Mouse (Mus musculus): ENCODE results near the gene Agfg2. TPM values are rescaled to one million over a fixed set of nuclear protein-coding genes. Genes with fewer than 3 reads are reported as not detected.

Agfg2 gene
- polyA plus RNA-seq, 1 experiment from 2014 or later = 28.0 TPM

DNA sequence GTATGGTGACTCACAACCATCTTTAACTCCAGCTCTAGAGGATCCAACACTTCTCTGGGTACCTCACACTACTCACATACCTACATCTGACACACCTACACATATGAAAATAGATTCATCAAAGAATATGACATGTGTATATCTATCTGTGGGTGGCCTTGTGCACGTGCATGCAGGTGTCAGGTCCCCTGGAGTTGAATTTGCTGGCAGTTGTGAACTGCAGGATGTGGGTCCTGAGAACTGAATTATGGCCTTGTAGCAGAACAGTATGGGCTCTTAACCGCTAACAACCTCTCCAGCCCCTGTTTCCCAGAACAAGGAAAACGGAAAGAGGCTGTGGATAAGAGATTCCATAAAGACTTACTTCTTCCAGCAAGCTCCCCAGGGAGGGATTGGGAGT, 14.6 kb upstream of the Agfg2 start:
- Histone ChIP-seq H3K4me1 (peaks cover 13% of the 10 kb centered on the region), H3K9me3 (no peaks in the 10 kb centered on the region), H3K27ac (no peak overlapping the region), H3K27me3 (ENCODE audit: poor library complexity, severe bottlenecking) (no peaks in the 10 kb centered on the region), H3K36me3 (replicated peaks) (no peaks in the 10 kb centered on the region), H3K4me3 (no peak overlapping the region)
- WGBS = 84% methylated on average over 3 of the region's 3 CpGs
- no peak for DNase-seq (ENCODE audit: extremely low spot score, low spot score)

DNA sequence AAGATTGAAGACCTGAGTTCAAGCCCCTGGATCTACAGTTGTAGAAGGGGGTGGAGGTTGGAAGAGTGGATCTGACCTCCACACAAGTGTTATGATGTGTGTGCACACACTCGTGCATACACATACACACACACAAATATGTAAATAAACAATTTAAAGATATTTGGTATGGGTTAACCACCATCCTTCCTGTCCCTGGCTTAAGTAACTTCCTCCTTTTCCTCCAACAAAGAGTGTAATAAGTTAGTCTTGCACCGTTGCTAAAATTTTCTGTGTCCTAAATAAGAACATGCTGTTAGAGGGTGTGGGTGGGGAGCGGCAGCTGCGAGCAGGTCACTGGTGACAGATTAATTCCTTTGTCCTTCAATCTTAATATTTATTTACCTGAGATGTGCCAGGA, 11.4 kb upstream of the Agfg2 start:
- Histone ChIP-seq H3K27me3 (ENCODE audit: poor library complexity, severe bottlenecking) (no peaks in the 10 kb centered on the region; the same call in 1 of the 2 replicates), H3K4me1 (peaks cover 13% of the 10 kb centered on the region), H3K27ac (no peak overlapping the region), H3K9me3 (no peaks in the 10 kb centered on the region), H3K4me3 (no peak overlapping the region), H3K36me3 (replicated peaks) (no peaks in the 10 kb centered on the region)
- no peak for DNase-seq (ENCODE audit: extremely low spot score, low spot score)
- 89% methylated on average over 4 of the region's 4 CpGs for WGBS

DNA sequence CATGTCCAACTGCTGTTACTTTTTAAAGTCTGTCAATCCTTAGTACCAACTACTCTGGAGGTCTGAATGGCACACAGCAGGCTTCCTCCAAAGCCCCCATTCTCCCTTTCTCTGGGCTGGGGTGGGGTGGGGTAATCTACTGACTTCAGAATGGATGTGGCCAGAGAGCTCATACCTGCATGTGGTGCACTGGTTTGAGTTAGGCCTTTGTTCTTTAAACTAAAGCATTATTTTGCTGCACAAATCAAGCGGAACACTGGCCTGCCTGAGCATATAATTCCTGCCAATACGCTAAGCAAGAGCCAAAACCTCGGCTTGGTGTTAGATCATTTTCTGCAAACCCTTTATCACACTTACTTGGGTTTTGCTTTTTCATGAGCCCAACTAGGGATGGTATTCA, 10.3 kb upstream of the Agfg2 start:
- Histone ChIP-seq H3K9me3 (no peaks in the 10 kb centered on the region), H3K4me1 (peaks cover 13% of the 10 kb centered on the region), H3K27me3 (ENCODE audit: poor library complexity, severe bottlenecking) (no peaks in the 10 kb centered on the region; the same call in 1 of the 2 replicates), H3K4me3 (no peak overlapping the region), H3K36me3 (replicated peaks) (no peaks in the 10 kb centered on the region), H3K27ac (no peak overlapping the region)
- no peak for DNase-seq (ENCODE audit: extremely low spot score, low spot score)
- 37% methylated on average over 3 of the region's 3 CpGs for WGBS

DNA sequence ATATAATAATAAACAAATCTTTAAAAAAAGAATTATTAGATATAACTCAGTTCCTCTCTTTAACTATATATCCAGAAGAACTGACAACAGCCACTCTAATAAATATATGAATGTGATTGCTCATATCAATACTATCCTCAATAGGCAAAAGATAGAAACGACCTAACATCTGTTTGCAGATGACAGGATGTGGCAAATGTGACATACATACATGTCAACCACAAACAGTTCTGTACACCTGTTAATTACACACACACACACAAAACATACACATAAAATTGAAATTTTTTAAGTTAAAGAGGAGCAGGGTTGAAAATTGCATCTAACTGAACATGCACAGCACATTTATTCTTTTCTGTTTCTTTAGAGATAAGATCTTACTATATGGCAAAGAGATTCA, 7.4 kb upstream of the Agfg2 start:
- H3K36me3 ChIP-seq (replicated peaks) = no peaks in the 10 kb centered on the region
- H3K27ac ChIP-seq = no peak overlapping the region
- 70% methylated on average over 1 of the region's 1 CpGs for WGBS
- H3K27me3 ChIP-seq (ENCODE audit: poor library complexity, severe bottlenecking) = no peaks in the 10 kb centered on the region; the same call in 1 of the 2 replicates
- no peak overlapping the region for H3K4me3 ChIP-seq
- DNase-seq (ENCODE audit: extremely low spot score, low spot score) = no peak
- H3K4me1 ChIP-seq = peaks cover 13% of the 10 kb centered on the region
- no peaks in the 10 kb centered on the region for H3K9me3 ChIP-seq

DNA sequence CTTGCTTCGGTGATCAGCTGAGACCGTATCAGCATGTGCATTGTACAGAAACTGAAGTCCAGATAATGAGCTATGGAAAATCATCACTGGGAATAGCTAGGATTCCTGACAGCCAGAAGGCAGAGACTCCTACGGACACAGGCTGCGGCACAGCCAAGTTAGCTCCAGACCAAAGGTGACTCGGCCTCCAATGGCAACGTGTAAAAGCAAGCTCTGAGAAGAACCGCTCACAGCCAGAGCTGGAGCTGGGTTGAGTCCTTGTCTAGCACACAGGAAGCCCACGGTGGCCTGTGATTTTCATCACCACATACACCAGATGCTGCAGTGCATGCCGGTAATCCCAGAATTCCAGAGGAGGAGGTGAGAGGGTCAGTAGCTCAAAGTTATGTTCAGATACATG, 6.0 kb upstream of the Agfg2 start:
- Histone ChIP-seq H3K4me3 (no peak overlapping the region), H3K9me3 (no peaks in the 10 kb centered on the region), H3K27ac (no peak overlapping the region), H3K27me3 (ENCODE audit: poor library complexity, severe bottlenecking) (peaks cover 12% of the 10 kb centered on the region), H3K4me1 (peaks cover 13% of the 10 kb centered on the region), H3K36me3 (replicated peaks) (no peaks in the 10 kb centered on the region)
- 72% methylated on average over 9 of the region's 9 CpGs for WGBS
- no peak for DNase-seq (ENCODE audit: extremely low spot score, low spot score)

DNA sequence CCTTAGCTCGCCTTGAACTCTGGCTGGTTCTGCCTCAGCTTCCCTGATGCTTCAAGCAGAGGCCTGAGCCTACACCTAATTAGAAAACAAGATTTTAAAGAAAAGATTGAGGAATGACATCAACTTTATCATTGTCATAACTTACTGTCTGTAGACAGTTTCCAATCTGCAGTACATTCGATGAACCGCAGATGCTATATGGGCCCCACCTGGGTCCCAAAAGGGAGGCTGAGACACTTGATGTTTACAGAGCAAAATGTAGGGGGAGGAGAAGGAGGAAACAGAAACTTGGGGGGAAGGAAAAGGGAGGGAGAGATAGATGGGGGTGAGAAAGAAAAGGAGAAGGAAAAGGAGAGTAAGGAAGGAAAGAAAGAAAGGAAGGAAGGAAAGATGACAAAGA, 5.4 kb upstream of the Agfg2 start:
- WGBS = 90% methylated on average over 3 of the region's 3 CpGs
- Histone ChIP-seq H3K4me3 (no peak overlapping the region), H3K9me3 (no peaks in the 10 kb centered on the region), H3K27me3 (ENCODE audit: poor library complexity, severe bottlenecking) (peaks cover 15% of the 10 kb centered on the region), H3K27ac (no peak overlapping the region), H3K36me3 (replicated peaks) (no peaks in the 10 kb centered on the region), H3K4me1 (peaks cover 12% of the 10 kb centered on the region)
- no peak for DNase-seq (ENCODE audit: extremely low spot score, low spot score)

DNA sequence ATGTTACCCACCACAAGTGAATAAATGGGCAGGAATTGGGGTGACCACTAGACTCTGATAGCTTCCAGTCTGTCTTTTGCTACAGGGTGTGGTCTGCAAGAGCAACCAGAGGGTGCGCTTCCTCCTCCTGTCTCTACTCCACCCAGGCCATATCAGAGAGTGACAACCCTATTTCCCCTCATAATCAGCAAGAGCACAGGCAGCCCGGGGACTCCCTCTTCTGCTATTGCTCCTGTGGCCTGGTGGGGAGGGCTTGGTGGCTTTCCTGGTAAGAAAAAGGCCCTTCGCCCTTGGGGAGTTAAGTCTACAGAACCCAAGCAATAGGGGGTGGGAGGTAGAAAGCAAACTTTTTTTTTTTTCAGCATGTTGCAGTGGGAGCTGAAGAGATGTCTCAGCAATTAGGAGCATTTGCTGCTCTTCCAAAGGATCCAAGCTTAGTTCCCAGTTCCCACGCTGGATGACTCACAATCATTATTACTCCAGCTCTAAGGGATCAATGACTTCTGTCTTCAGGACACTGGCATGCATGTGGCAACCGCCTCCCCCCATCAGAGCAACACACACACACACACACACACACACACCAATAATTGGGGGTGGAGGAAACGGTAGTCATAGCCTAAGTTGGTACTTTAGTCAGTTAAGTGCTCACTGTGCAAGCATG, 1.7 kb upstream of the Agfg2 start:
- Histone ChIP-seq H3K9me3 (no peaks in the 10 kb centered on the region), H3K4me1 (peaks cover 34% of the 10 kb centered on the region), H3K27ac (peak overlapping the region; percentile 48; the same call in 1 of the 2 replicates), H3K27me3 (ENCODE audit: poor library complexity, severe bottlenecking) (peaks cover 15% of the 10 kb centered on the region), H3K36me3 (replicated peaks) (peaks cover 12% of the 10 kb centered on the region), H3K4me3 (no peak overlapping the region)
- DNase-seq (ENCODE audit: extremely low spot score, low spot score) = no peak
- WGBS = 82% methylated on average over 6 of the region's 6 CpGs

DNA sequence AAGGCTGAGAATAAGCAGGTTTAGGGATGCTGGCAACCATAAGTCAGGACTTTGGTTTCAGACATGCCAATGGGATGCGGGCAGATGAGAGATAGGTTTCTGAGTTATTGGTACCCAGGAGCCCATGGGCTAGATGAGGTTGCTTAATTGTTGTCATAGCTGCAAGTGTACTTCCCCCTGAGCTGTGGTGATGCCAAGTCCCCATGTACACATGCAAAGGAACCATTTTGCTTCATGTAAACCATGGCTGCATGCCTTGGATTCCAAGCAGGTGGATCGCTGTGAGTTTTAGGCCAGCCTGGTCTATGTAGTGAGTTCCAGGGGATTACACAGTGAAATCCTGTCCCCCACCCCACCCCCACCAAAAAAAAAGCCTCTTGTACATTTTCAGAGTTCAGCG, 1.1 kb upstream of the Agfg2 start:
- 93% methylated on average over 3 of the region's 3 CpGs for whole genome bisulfite sequencing
- Histone ChIP-seq H3K27me3 (ENCODE audit: poor library complexity, severe bottlenecking) (peaks cover 15% of the 10 kb centered on the region), H3K27ac (peak overlapping the region; percentile 75; the same call in 1 of the 2 replicates), H3K9me3 (no peaks in the 10 kb centered on the region), H3K36me3 (replicated peaks) (peaks cover 18% of the 10 kb centered on the region), H3K4me3 (no peak overlapping the region), H3K4me1 (peaks cover 34% of the 10 kb centered on the region)
- DNase-seq (ENCODE audit: extremely low spot score, low spot score) = no peak

DNA sequence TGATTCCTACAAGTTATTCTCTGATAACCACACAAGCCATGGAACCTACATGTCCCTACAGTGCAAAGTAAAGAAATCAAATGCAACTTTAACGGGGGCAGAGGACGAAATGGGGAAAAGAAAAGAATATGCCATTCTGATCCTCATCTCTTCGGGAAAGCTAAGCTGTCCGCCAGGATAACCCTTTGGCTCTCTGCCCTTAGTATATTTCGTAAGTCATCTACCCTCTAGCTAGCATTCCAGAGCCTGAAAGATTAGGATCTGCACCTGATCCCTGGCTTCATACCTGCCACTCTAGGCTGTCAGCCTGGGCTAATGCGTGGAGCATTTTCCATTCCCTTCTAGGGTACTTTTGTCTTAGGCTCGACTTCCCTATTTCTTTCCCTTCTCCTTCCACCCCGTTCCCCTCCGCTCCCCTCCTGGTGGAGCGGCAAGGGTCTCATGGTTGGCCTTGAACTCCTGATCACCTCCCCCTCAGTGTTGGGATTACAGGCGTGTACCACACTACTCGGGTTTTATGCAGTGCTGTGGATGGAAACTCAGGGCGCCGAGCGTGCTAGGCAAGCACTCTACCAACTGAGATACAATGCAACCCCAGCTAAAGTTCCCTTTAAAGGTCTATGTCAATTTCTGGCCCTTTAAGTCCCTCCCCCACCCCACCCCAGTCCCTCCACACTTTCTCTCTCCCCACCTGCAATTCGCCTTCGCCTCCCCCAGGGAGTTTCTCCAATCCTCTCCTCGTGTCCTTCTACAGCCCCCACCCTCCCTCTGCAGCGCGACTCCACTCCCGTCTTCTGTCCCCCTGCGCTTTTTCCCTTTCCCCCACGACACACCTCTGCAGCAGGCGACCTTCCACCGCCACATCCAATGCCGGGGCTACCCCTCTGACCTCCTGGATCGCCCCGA, 885 bp downstream of the Agfg2 start:
- Histone ChIP-seq H3K9me3 (no peaks in the 10 kb centered on the region), H3K36me3 (replicated peaks) (peaks cover 35% of the 10 kb centered on the region), H3K4me3 (peak overlapping the region; percentile 82), H3K27me3 (ENCODE audit: poor library complexity, severe bottlenecking) (peaks cover 15% of the 10 kb centered on the region), H3K27ac (peak overlapping the region; percentile 91), H3K4me1 (peaks cover 34% of the 10 kb centered on the region)
- WGBS = 19% methylated on average over 28 of the region's 28 CpGs
- DNase-seq (ENCODE audit: extremely low spot score, low spot score) = no peak

DNA sequence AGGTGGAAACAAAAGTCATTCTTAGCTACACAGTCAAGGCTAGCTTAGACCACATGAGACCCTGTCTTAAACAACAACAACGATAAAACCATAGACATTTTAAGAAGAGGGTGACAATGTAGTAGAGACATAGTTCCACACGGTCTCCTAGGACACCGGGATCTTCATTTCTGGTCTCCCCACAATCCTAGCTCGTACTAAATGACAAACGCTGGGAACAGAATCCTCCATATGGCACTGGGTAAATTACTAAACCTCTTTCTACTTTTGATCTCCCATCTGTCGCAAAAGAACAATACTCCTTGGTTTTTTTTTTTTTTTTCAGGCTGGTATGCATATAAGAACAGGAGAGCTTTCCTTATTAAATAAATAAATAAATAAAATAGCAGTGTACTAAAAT, 2.0 kb downstream of the Agfg2 start:
- Histone ChIP-seq H3K27me3 (ENCODE audit: poor library complexity, severe bottlenecking) (peaks cover 15% of the 10 kb centered on the region), H3K27ac (no peak overlapping the region), H3K4me1 (peaks cover 34% of the 10 kb centered on the region), H3K9me3 (no peaks in the 10 kb centered on the region), H3K4me3 (peak overlapping the region; percentile 82; the same call in 1 of the 2 replicates), H3K36me3 (replicated peaks) (peaks cover 46% of the 10 kb centered on the region)
- no peak for DNase-seq (ENCODE audit: extremely low spot score, low spot score)
- 96% methylated on average over 6 of the region's 6 CpGs for WGBS

DNA sequence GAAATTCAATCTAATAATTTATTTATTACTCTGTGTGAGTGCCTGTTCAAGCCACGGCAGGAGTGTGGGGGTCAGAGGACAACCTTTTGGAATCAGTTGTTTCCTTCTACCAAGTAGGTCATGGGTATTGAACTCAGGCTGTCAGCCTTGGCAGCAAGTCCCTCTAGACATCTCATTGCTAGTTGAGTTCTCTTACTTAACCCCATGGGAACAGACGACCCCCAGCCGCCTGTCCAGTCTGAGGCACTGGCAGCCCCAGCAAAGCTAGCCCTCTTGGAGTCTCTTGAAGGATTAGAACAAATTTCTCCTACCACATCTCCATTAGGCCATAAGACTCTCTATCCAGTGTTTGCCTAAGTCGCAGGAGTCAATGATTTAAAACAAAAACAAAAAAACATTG, 4.8 kb downstream of the Agfg2 start:
- Histone ChIP-seq H3K27ac (no peak overlapping the region), H3K4me1 (peaks cover 28% of the 10 kb centered on the region), H3K4me3 (no peak overlapping the region), H3K27me3 (ENCODE audit: poor library complexity, severe bottlenecking) (no peaks in the 10 kb centered on the region), H3K9me3 (no peaks in the 10 kb centered on the region), H3K36me3 (replicated peaks) (peaks cover 69% of the 10 kb centered on the region)
- DNase-seq (ENCODE audit: extremely low spot score, low spot score) = no peak
- 95% methylated on average over 4 of the region's 4 CpGs for WGBS

DNA sequence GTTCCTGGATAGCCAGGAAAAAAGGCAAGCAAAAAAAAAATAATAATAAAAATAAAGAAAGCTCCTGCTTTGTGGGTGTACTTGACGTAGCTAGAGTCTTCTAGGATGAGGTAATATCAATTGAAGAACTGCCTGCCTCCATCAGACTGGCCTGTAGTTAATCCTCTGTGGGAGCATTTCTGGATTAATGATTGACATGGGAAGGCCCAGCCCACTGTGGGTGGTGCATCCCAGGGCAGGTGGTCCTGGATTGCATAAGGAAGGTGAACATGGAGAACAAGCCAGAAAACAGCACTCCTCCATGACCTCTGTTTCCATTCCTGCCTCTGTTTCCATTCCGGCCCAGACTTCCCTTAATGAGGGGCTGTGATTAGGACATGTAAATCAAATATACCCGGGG, 5.8 kb downstream of the Agfg2 start:
- Histone ChIP-seq H3K4me1 (peaks cover 19% of the 10 kb centered on the region), H3K4me3 (no peak overlapping the region), H3K27me3 (ENCODE audit: poor library complexity, severe bottlenecking) (no peaks in the 10 kb centered on the region), H3K36me3 (replicated peaks) (peaks cover 73% of the 10 kb centered on the region), H3K27ac (no peak overlapping the region), H3K9me3 (no peaks in the 10 kb centered on the region)
- DNase-seq (ENCODE audit: extremely low spot score, low spot score) = no peak
- 91% methylated on average over 3 of the region's 3 CpGs for WGBS

DNA sequence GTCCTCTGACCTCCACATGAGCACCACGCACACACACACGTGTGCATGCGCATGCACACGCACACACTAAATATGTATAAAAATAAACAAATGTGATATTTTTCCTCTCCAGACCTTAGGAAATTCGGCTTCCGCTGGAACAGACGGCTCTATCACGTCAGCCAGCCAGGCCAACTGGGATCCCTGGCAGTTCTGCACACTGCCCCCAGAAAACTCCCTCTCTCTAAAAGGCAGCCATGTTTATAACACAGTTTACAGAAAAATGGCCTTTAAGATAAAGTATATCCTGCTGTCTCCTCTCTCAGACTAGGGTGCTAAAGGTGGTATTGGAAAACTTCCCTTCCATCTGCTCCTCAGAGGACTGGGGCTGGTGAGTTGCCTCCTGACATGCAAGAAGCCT, 6.7 kb downstream of the Agfg2 start:
- Histone ChIP-seq H3K4me3 (no peak overlapping the region), H3K36me3 (replicated peaks) (peaks cover 73% of the 10 kb centered on the region)

More for the DNA sequence above, 6.7 kb downstream of the Agfg2 start:
- Histone ChIP-seq H3K27ac (no peak overlapping the region), H3K27me3 (ENCODE audit: poor library complexity, severe bottlenecking) (no peaks in the 10 kb centered on the region), H3K4me1 (peaks cover 11% of the 10 kb centered on the region), H3K9me3 (no peaks in the 10 kb centered on the region)
- no peak for DNase-seq (ENCODE audit: extremely low spot score, low spot score)
- WGBS = 95% methylated on average over 8 of the region's 8 CpGs

Measured in forebrain, embryonic 10.5 days (tissue).